Mouse (Mus musculus): Measurements from ENCODE around the gene Kcnd2.

The Kcnd2 gene

DNA sequence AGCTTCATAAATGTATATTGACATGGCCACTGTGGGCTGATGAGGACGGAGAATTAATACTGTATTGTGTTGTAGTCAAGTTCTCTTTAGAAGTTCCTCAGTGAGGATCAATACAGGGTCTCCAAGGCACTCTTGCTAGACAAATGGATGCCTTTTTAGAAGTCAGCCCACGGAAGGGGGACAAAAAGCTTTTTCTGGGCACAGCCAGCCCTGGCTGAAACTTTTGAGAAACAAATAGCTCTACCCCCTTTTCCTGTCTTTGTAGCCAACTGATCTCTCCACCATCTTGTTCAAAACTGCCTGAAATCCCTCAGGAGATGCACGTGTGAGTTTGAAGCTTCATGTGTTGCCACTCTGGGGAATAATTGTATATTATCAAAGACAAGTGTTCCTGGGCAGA lies 482.3 kb downstream of the Kcnd2 start:
- DNase-seq = no peak

DNA sequence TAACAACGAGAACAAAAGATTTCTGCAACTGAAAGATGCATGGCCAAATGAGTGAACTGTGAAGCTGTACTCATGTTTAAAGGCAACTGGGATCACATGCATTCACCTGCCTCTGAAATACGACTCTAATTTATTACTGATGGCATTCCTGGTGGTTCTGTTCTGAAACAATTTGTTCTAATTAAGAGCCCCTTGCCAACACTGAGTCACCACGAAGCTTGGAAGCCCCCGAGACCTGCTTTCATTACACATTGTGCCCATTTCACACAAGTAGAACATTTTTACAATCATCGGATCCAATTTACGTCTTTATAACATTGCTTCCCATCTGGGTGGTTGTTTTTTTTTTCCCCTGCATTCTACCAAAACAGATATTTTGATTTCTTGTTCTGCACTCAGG lies 485.8 kb downstream of the Kcnd2 start:
- no peak for DNase-seq

DNA sequence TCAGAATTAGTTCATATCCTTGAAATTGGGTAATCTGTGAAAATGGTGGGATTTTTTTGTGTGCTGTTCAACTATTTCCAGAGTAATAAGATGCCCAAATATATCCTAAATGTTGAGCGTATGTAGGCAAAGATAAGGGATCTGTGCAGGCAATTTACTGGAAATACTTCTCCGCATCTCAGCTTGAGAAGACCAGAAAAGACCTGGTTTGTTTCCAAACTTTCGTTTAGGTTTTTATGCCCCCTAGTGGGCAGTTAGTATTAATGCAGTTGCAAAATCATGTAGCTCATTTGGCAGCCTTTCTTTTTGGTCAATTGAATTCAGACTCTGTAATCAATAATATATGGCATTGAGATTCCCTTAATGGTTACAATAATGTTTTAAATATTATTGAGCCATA lies 493.9 kb downstream of the Kcnd2 start:
- peak; percentile 3 for DNase-seq

DNA sequence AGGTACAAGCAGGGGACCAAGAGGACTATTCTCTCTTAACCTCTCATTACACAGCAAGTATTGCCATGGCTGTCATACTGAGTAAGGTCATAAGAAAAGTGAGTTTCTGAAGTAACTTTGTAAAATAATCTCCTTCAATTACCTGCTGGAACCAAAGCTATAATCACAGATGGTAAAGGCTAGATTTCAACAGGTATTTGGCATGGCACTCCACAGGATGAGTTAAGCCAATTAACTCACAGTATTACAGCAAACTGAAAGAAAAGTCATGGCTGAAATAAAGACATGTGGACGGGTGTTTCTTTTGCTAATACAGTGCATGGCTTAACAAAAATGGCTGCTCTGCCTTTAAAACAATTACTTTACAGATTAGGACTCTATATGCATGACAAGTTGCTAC lies 503.8 kb downstream of the Kcnd2 start:
- DNase-seq = no peak

DNA sequence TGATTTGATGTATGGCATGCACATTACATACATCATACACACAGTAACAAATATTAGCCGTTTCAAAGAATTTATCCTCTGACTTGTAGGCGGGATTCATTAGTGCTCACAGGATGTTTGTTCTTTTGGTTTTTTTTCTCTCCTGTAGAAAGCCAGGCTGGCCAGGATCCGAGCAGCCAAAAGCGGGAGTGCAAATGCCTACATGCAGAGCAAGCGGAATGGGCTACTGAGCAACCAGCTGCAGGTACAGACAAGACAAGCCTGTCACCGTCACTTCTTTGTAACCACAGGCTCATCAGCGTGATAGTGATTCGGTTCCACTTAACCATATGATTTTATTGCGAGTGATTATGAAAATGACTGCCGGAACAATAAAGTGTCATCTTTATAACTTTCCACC lies 506.9 kb downstream of the Kcnd2 start:
- no peak for DNase-seq

DNA sequence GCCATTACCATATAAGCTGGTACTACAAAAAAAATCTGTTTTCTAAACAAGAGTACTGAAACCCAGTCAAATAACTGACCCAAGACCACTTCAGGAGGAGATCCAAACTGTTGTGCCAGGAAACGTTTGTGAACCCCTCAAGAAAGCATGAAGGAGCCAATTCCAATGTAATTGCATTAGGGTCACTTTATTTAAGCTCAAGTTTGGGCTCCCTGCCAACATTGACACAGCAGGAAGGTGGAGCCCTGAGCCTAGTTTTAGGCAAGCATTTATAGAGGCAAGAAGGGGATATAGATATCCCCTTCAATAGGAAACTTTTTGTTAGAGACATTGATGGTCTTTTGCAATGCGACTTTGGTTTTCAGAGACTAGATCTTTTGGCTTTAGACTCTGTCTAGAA lies 525.3 kb downstream of the Kcnd2 start:
- DNase-seq = no peak

DNA sequence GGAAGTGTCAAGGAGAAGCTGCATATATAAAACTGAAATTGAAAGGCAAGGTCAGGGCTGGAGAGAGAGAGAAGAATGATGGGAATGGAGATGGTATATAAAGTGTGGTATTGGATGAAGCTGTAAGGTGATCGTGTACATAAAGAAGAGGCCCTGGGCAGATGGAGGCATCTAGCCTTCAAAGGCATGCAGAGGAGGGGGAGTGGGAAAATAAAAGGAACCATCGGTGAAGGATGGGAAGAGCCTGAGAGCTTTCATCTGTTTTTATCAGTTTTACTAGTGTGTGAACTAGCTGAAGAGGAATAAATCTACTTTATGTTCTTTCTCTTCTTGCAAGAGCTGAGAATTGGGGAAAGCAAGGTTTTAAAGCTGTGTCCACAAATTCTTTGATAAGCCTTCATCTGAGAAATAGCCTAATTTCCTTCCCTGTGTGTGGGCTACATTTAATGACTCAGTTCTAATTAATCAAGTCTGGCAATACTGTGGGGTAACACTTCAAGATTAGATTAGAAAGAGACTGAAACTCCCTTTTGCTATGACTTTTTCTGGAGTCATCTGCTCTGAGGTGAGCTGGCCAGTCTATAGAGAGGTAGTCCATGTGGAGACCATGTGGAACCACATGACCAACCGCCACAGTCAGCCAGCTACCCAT lies 529.4 kb downstream of the Kcnd2 start:
- no peak for DNase-seq

DNA sequence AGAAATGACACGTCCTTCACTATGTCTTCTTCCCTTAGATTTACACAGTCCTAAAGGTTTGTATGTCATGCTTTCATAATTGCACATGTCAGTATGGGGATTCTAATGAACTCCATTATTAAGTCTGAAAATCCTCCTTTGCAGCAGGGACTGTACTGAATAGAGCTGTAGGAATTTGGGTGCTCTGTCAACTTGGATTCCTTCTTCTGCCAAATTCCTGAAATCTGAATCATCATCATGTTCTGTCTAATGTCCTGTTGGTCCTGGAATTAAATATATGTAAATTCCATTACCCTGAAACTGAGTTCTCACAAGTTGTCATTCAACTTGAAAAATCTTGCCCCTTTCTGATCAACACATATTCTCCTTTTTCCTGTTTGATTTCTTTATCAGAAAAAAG lies 532.2 kb downstream of the Kcnd2 start:
- DNase-seq = no peak

DNA sequence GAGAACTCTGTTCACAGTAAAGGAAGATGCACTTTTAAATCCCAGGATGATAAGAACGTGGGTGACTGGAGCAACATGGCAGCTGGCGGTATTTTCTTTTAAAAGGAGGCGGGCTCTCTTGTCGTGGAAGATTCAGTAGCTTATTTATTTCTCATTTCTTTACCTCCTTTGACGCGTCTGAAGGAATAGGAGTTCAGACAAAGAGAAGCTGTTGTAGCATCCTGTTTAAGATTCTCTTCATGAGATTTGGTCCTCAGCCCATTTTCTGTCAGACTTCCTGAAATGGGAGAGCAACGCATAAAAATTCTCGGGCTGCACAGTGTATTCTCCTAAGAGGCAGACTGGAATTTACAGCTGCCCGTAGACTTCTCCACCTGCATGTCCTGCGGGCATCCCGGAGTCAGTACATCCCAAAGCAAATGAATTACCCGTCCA lies 552.5 kb downstream of the Kcnd2 start:
- DNase-seq = peak; percentile 19

DNA sequence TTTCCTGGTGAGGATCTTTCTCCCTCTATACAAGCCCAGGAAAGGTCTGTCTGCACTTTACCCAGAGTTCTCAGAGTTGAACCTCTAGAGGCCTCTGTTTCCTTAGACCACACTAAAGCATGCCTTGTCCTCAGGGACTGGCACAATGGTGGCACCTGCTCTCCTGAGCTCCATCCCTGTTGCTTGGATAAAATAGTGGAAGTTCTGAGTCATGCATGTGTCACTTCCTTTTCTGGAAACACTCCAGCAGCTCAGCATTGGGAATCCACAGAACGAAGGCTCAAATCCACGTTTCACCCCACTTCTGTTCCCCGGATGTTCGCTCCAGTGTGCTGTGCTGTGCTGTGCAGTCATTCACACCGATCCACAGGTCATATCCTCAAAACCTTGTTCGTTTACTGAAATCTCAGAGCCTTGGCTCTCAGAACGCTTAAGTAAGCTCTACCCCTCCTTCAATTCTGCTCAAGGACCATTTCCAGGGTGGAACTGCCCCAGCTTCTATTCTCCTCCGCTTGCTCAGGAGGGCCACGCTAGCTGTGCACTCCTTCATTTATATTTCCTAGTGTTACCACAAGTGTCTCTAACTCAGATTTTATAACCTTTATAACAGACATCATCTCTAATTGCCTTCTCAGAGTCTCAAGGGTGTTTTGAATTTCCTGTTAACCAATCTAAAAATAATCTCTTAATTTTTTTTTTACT lies 553.6 kb downstream of the Kcnd2 start:
- peak; percentile 52 for DNase-seq

DNA sequence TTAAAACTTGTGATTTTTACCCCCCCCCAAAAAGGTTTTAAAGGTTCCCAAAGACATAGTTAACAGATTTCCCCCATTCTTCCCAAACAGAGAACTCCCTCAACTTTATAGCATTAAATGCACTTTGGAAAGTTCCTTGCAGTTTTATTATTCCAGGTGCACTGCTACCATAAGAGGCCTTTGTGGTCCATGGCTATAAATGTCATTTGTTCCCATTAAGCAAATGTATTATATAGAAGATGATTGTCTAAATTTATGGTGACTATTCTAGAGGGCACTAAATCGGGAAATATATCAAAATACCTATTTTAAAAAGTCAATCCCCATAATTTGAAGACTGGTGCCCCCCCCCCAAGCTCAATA lies 554.1 kb downstream of the Kcnd2 start:
- DNase-seq = no peak

DNA sequence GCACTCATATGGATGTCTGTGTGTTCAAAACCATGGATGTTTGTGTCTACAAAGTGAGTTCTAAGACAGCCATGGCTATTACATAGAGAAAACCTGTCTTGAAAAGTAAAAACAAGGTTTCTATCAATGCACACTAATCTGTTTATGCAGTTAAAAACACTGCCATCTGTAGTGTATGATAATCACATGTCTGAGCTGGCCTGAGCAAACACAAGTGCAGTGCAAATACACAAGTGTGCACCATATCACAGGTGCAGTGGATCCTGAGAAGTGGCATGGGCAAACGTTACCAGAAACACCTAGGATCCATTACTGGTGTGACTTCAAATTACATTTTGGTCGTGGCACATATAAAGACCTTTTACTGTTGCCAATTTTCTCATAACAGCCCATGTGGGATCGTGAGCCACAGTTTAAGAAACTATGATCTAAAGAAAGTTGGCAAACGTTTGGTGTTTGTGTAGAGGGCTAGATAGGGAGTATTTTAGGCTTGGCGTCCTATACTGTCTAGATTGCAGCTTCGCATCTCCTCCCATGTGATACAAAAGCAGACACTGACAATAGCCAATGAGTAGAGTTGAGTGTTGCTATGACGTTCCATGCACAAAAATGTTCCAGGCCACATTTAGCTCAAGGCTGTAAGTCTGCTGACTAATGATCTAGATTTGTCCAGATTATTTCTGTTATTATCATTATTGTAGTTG lies 559.1 kb downstream of the Kcnd2 start:
- DNase-seq = no peak
